Mouse (Mus musculus) macrophage (primary cell): ENCODE results near the gene Olfr1424. TPM values are rescaled to one million over a fixed set of nuclear protein-coding genes. Genes with fewer than 3 reads are reported as not detected.

Source experiments
- H3K27ac ChIP-seq: fragments of 350-480 bp; formaldehyde crosslinking; 2 replicates; pipeline ENCODE4 v1.9.0; 2021
- H3K36me3 ChIP-seq: fragments of 350-480 bp; formaldehyde crosslinking; 2 replicates; pipeline ENCODE4 v1.9.0; 2021; ENCODE audit errors: inconsistent target
- H3K4me3 ChIP-seq: fragments of 350-480 bp; formaldehyde crosslinking; 2 replicates; pipeline ENCODE4 v1.9.0; 2021; ENCODE audit errors: inconsistent target
- H3K79me2 ChIP-seq: fragments of 350-480 bp; formaldehyde crosslinking; 2 replicates; pipeline ENCODE4 v1.9.0; 2021; ENCODE audit errors: inconsistent target
- WGBS: methylation state at CpG from one replicate; pipeline ENCODE4 v1.1.7; 2026; ENCODE audit warnings: inconsistent platforms; ENCODE audit not compliant: missing documents; 5-methylcytosine and 5-hydroxymethylcytosine counted together
- polyA plus RNA-seq: library from polyadenylated mRNA; stranded (reverse); fragments of 250-400 nt; gene quantifications from 3 replicates; pipeline ENCODE4 v1.2.4, GENCODE M21; 2018; ENCODE audit warnings: inconsistent platforms

The Olfr1424 gene
- polyA plus RNA-seq, 1 experiment from 2014 or later: not detected

DNA sequence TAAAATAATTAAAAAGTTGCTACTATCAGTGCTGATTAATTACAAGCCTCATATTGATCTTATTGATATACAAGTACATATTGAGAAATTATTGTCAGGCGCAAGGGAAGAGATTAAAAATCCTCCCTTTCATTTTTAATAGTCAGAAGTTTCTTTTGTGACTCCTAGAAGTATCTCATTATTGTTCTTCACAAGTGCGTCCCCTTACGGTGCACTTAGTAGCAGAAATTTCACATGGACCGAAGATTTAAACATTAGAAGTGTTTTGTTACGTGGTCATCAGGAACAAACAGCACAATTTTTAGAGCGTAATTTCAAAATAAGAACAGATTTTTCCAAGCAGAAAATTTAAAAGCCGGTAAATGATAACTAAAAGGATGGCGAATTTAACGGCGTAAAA is 49.9 kb downstream of the Olfr1424 start:
- Histone ChIP-seq H3K36me3 (no peaks in the 10 kb centered on the region), H3K79me2 (no peaks in the 10 kb centered on the region), H3K27ac (peak overlapping the region; percentile 92), H3K4me3 (peak overlapping the region; percentile 46)
- 2% methylated on average over 10 of the region's 10 CpGs for WGBS

DNA sequence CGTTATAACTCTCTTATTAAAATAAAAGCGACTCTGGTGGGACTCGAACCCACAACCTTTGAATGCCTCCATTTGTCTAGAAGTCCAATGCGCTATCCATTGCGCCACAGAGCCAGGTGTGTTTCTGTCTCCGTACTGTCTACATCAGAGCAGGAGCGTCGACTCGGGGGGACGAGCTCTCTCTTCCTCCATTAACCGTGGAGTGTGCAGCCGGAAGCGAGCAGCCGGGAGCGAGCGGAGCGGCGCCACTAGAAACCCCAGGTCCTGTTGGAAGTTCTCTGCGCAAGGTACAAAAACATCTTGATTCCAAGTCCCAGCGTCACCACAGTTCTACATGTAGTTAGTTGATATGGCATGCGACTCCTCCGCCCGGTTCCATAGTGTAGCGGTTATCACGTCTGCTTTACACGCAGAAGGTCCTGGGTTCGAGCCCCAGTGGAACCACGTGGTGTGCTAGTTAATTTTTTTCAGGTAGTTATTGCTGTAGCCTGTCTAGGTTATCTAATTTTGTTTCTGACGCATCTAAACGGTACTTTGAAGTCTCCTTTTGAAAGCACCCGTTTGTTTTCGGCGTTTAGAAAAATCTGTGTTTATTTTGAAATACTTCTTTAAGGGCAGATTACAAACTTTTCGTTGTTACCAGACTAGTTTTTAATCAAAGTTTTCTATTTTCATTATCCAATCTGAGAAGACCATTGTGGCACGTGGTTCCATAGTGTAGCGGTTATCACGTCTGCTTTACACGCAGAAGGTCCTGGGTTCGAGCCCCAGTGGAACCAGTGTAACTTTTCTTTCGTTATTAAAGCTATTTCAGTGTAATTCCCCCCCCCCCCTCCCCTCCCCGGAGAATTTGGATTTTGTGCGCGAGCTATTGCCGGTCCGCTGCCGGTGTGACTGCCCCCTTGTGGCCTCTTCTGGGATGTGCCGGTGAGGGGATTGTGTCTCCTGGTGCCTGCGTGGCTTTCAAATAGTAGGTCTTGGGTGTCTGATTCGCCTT is 50.6 kb downstream of the Olfr1424 start:
- 0% methylated on average over 49 of the region's 49 CpGs for WGBS
- no peaks in the 10 kb centered on the region for H3K36me3 ChIP-seq
- H3K79me2 ChIP-seq: no peaks in the 10 kb centered on the region
- peak overlapping the region; percentile 92 for H3K27ac ChIP-seq
- peak overlapping the region; percentile 46 for H3K4me3 ChIP-seq

DNA sequence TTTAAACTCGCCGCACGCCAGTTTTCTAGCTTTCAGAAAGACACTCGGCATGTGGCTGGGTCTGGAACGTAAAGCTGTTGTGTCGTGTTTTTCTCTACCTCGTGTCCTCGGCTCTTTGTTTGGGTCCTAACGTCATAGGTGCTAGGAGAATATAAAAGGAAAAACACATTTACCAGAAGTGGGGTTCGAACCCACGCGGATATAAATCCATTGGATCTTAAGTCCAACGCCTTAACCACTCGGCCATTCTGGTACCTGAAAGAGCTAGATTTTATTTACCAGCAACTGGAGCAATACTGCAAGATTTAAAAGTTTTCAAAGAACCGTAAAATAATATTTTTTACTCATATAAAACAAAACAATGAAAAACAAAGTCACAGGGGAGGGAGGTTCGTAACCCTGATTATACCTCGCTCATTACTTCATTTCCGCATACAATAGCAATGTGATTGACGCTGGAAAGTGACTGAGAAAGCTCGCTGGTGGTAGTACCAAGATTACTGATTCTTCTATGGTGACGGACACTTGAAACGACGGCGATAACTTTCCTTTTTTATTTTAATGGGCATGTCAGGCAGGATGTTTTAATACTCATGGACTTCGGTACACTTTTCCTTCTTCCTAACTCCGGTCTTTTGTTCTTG is 51.4 kb downstream of the Olfr1424 start:
- H3K36me3 ChIP-seq: no peaks in the 10 kb centered on the region
- peak overlapping the region; percentile 92 for H3K27ac ChIP-seq
- H3K4me3 ChIP-seq: peak overlapping the region; percentile 46
- 1% methylated on average over 26 of the region's 26 CpGs for WGBS
- H3K79me2 ChIP-seq: no peaks in the 10 kb centered on the region

- H3K27ac ChIP-seq: peak overlapping the region; percentile 92
- no peaks in the 10 kb centered on the region for H3K79me2 ChIP-seq
- H3K36me3 ChIP-seq: no peaks in the 10 kb centered on the region
- under 1% methylated on average over 24 of the region's 24 CpGs for WGBS
- peak overlapping the region; percentile 46 for H3K4me3 ChIP-seq
These were observed 52.2 kb downstream of the Olfr1424 start for GRCm38 (mm10) chr19:12010281-12010771.

- peak overlapping the region; percentile 92 for H3K27ac ChIP-seq
- no peaks in the 10 kb centered on the region for H3K79me2 ChIP-seq
- H3K4me3 ChIP-seq: peak overlapping the region; percentile 46
- H3K36me3 ChIP-seq: no peaks in the 10 kb centered on the region
- 3% methylated on average over 24 of the region's 24 CpGs for WGBS
These were observed 52.8 kb downstream of the Olfr1424 start for GRCm38 (mm10) chr19:12009501-12010280.

Other genes with a start within 250 kb of the Olfr1424 start
- gene Stx3, start 243.3 kb downstream of the Olfr1424 start, polyA plus RNA-seq: 18.7 to 25.4 TPM (median 20.5 TPM) in 3 replicates
- gene Olfr1417, start 223.5 kb downstream of the Olfr1424 start, polyA plus RNA-seq: not detected in 3 replicates
- not detected in 3 replicates for gene Olfr1418, start 201.6 kb downstream of the Olfr1424 start, polyA plus RNA-seq
- gene Olfr1419, start 187.6 kb downstream of the Olfr1424 start, polyA plus RNA-seq: not detected in 3 replicates
- not detected in 3 replicates for gene Olfr1420, start 176.1 kb downstream of the Olfr1424 start, polyA plus RNA-seq
- 29.2 to 49.7 TPM (median 30.6 TPM) in 3 replicates for gene Patl1, start 150.3 kb downstream of the Olfr1424 start, polyA plus RNA-seq
- gene Osbp, start 96.7 kb downstream of the Olfr1424 start, polyA plus RNA-seq: 27.8 to 35.2 TPM (median 29.0 TPM) in 3 replicates
- gene Olfr1423, start 21.4 kb downstream of the Olfr1424 start, polyA plus RNA-seq: not detected in 3 replicates
- not detected in 3 replicates for gene Olfr1425, start 15.0 kb upstream of the Olfr1424 start, polyA plus RNA-seq
- not detected in 3 replicates for gene Olfr1426, start 29.3 kb upstream of the Olfr1424 start, polyA plus RNA-seq
- not detected in 3 replicates for gene Olfr1427, start 40.7 kb upstream of the Olfr1424 start, polyA plus RNA-seq
- not detected in 3 replicates for gene Olfr1428, start 53.2 kb upstream of the Olfr1424 start, polyA plus RNA-seq
- not detected in 3 replicates for gene Olfr76, start 60.5 kb upstream of the Olfr1424 start, polyA plus RNA-seq
- gene Olfr1555-ps1, start 107.4 kb upstream of the Olfr1424 start, polyA plus RNA-seq: not detected in 3 replicates
- gene Olfr1431, start 138.0 kb upstream of the Olfr1424 start, polyA plus RNA-seq: 0.06 TPM in 1 of 3 replicates, not detected in the others
- gene Olfr1432, start 169.9 kb upstream of the Olfr1424 start, polyA plus RNA-seq: not detected in 3 replicates
- gene Olfr262, start 179.0 kb upstream of the Olfr1424 start, polyA plus RNA-seq: not detected in 3 replicates
- gene Olfr235, start 198.3 kb upstream of the Olfr1424 start, polyA plus RNA-seq: not detected in 3 replicates
- gene Olfr1434, start 217.2 kb upstream of the Olfr1424 start, polyA plus RNA-seq: not detected in 3 replicates
- gene Olfr1436, start 236.4 kb upstream of the Olfr1424 start, polyA plus RNA-seq: not detected in 3 replicates